Mouse (Mus musculus): ENCODE results near the gene Bin2.

- TF ChIP-seq ZNF384 (IDR thresholded peaks at IDR 0.05; ENCODE audit: low read depth, low read length) (no peak), CHD2 (IDR thresholded peaks at IDR 0.05; ENCODE audit: low read depth, low read length) (no peak)
These were observed 31.8 kb upstream of the Bin2 start for GRCm38 (mm10) chr15:100701108-100701507.

Measured in ES-E14 (cell line).